Mouse (Mus musculus): ENCODE results near the gene Wdr59.

GRCm38 (mm10) chr8:111480691-111481090 lies 41.2 kb downstream of the Wdr59 start:
- TF ChIP-seq CTCF (IDR thresholded peaks at IDR 0.05; ENCODE audit: low read depth), result no peak
- no peak for TF ChIP-seq EP300 (IDR thresholded peaks at IDR 0.05; ENCODE audit: low read depth)

All from liver, embryonic 14.5 days (tissue).